In the genomic region with DNA sequence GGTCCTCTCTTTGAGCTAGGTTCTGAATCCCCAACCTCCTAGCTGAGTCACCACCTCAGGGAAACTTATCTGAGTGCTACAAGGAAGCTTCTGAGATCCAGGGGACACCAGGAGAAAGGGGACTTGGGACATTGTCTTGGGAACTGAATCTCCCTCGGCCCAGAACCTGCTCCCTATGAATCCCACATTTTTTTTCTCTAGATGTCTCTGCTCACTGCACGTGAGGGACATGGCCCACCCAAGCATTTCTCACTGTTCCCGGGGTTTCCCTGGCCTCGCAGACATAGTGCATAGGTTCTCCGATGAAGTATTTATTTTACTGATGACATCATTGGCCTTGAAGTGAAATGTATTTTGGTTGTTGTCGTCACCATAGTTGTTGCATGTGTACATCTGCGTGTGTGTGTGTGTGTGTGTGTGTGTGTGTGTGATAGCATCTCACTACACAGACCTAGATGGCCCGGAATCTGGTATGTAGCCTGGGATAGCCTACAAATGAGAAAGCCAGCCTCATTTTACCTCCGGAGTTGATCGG, we compare ENCODE assay signal across 14 mouse cellular contexts. TPM values are rescaled to one million over a fixed set of nuclear protein-coding genes. Genes with fewer than 3 reads are reported as not detected.
DNase-seq lines count a peak whose midpoint lies in the region; ATAC-seq lines count a peak whose summit lies in the region.
"Had no signal": no experiment of that assay in that cellular context is flagged by ENCODE, and none has a peak within 500 bp of the region (broad histone marks: within the 10 kb centered on the region; RNA-seq: fewer than 3 reads in every experiment).

No protein-coding gene starts in this region.

- no peak for ATAC-seq in liver, embryonic 12.5 days
- ATAC-seq in liver, embryonic 11.5 days (replicated peaks; ENCODE audit: low FRiP score) = no peak
- ATAC-seq in embryonic facial prominence, embryonic 13.5 days (ENCODE audit: insufficient number of reproducible peaks, insufficient read depth, low FRiP score, low TSS enrichment, low read depth) = no peak
- no peak for ATAC-seq in limb, embryonic 15.5 days (ENCODE audit: insufficient number of reproducible peaks, low FRiP score, low TSS enrichment, low read depth)
- ATAC-seq: forebrain, postnatal 0 days had no signal

- no peak overlapping the region for H3K9ac ChIP-seq in liver, embryonic 12.5 days
- H3K9ac ChIP-seq in liver, embryonic 11.5 days (ENCODE audit: low read depth, low read length) = no peak overlapping the region
- H3K9ac ChIP-seq in embryonic facial prominence, embryonic 13.5 days = no peak overlapping the region
- H3K9ac ChIP-seq in limb, embryonic 15.5 days = no peak overlapping the region
- H3K9ac ChIP-seq: forebrain, postnatal 0 days had no signal

- no peak overlapping the region for H3K4me2 ChIP-seq in liver, embryonic 12.5 days
- H3K4me2 ChIP-seq in liver, embryonic 11.5 days = no peak overlapping the region
- H3K4me2 ChIP-seq in embryonic facial prominence, embryonic 13.5 days = no peak overlapping the region; the same call in 1 of the 2 replicates
- H3K4me2 ChIP-seq in limb, embryonic 15.5 days = no peak overlapping the region

- intact Hi-C loops in heart, postnatal 25 days (cut with DNase I) = no loop called here

- H3K4me1 ChIP-seq in heart, embryonic 10.5 days = peaks cover 100% of the 10 kb centered on the region
- H3K4me1 ChIP-seq in liver, embryonic 12.5 days = peaks cover 98% of the 10 kb centered on the region
- H3K4me1 ChIP-seq in liver, embryonic 11.5 days (replicated peaks; ENCODE audit: control insufficient read depth, insufficient read depth, low read length) = peaks cover 74% of the 10 kb centered on the region
- peaks cover 93% of the 10 kb centered on the region for H3K4me1 ChIP-seq in embryonic facial prominence, embryonic 13.5 days
- peaks cover 98% of the 10 kb centered on the region for H3K4me1 ChIP-seq in limb, embryonic 15.5 days

- H3K4me3 ChIP-seq in heart, embryonic 10.5 days = no peak overlapping the region
- H3K4me3 ChIP-seq in liver, embryonic 12.5 days = no peak overlapping the region
- H3K4me3 ChIP-seq in liver, embryonic 11.5 days (ENCODE audit: low read depth, low read length) = no peak overlapping the region
- H3K4me3 ChIP-seq in embryonic facial prominence, embryonic 13.5 days = no peak overlapping the region
- no peak overlapping the region for H3K4me3 ChIP-seq in limb, embryonic 15.5 days

- H3K36me3 ChIP-seq in heart, embryonic 10.5 days = peaks cover 9% of the 10 kb centered on the region; the same call in 1 of the 2 replicates
- H3K36me3 ChIP-seq in liver, embryonic 12.5 days = no peaks in the 10 kb centered on the region
- H3K36me3 ChIP-seq in liver, embryonic 11.5 days (ENCODE audit: control insufficient read depth, insufficient read depth, low read length) = no peaks in the 10 kb centered on the region
- H3K36me3 ChIP-seq in embryonic facial prominence, embryonic 13.5 days = peaks cover 19% of the 10 kb centered on the region; the same call in 1 of the 2 replicates
- peaks cover 16% of the 10 kb centered on the region for H3K36me3 ChIP-seq in limb, embryonic 15.5 days
- H3K36me3 ChIP-seq: G1E had no signal

- H3K27me3 ChIP-seq in heart, embryonic 10.5 days (ENCODE audit: insufficient read depth, poor library complexity, severe bottlenecking) = no peaks in the 10 kb centered on the region
- peaks cover 40% of the 10 kb centered on the region for H3K27me3 ChIP-seq in liver, embryonic 12.5 days (replicated peaks)
- H3K27me3 ChIP-seq in liver, embryonic 11.5 days (replicated peaks; ENCODE audit: control insufficient read depth, insufficient read depth, low read length) = peaks cover 10% of the 10 kb centered on the region; the same call in 1 of the 2 replicates
- H3K27me3 ChIP-seq in embryonic facial prominence, embryonic 13.5 days = no peaks in the 10 kb centered on the region
- H3K27me3 ChIP-seq in limb, embryonic 15.5 days = no peaks in the 10 kb centered on the region

- DNase-seq in heart, embryonic 10.5 days (ENCODE audit: low spot score) = no peak
- no peak for DNase-seq in heart, postnatal 25 days (ENCODE audit: low spot score)
- no peak for DNase-seq in liver, embryonic 11.5 days (ENCODE audit: low spot score)
- DNase-seq in adrenal gland, postnatal 14 days = no peak
- DNase-seq: forebrain, postnatal 0 days had no signal

- 82% methylated on average over 10 of the region's 10 CpGs for WGBS in heart, embryonic 10.5 days
- 65% methylated on average over 10 of the region's 10 CpGs for WGBS in liver, embryonic 12.5 days (ENCODE audit: insufficient replicate concordance)
- WGBS in liver, embryonic 11.5 days = 78% methylated on average over 10 of the region's 10 CpGs
- 84% methylated on average over 10 of the region's 10 CpGs for WGBS in embryonic facial prominence, embryonic 13.5 days
- 69% methylated on average over 10 of the region's 10 CpGs for WGBS in limb, embryonic 15.5 days

- peak overlapping the region; percentile 92; the same call in 1 of the 2 replicates for H3K27ac ChIP-seq in heart, embryonic 10.5 days
- peak overlapping the region; percentile 17; the same call in 1 of the 2 replicates for H3K27ac ChIP-seq in liver, embryonic 12.5 days
- H3K27ac ChIP-seq in liver, embryonic 11.5 days (ENCODE audit: low read depth, low read length) = no peak overlapping the region
- peak overlapping the region; percentile 99 for H3K27ac ChIP-seq in embryonic facial prominence, embryonic 13.5 days
- H3K27ac ChIP-seq in limb, embryonic 15.5 days = peak overlapping the region; percentile 86

- H3K9me3 ChIP-seq in heart, embryonic 10.5 days = no peaks in the 10 kb centered on the region
- no peaks in the 10 kb centered on the region for H3K9me3 ChIP-seq in liver, embryonic 12.5 days (replicated peaks)
- H3K9me3 ChIP-seq in liver, embryonic 11.5 days (ENCODE audit: control insufficient read depth, low read length) = no peaks in the 10 kb centered on the region
- no peaks in the 10 kb centered on the region for H3K9me3 ChIP-seq in embryonic facial prominence, embryonic 13.5 days
- no peaks in the 10 kb centered on the region for H3K9me3 ChIP-seq in limb, embryonic 15.5 days
- H3K9me3 ChIP-seq: G1E had no signal

RNA-seq across cellular contexts. Expression of a gene that starts 13.3 kb away (rescaled TPM):
- 7.6 and 9.6 TPM in 2 replicates for polyA plus RNA-seq in heart, embryonic 10.5 days (2016; fragmentation: Nextera tagmentation; extraction: Ambion mirVana)
- total RNA-seq in heart, postnatal 25 days (2021) = 10 to 100 TPM; 44.9 to 57.6 TPM
- polyA plus RNA-seq in liver, embryonic 12.5 days (2016; fragmentation: Nextera tagmentation; extraction: Ambion mirVana) = 2.5 and 2.7 TPM in 2 replicates
- 4.1 and 5.0 TPM in 2 replicates for polyA plus RNA-seq in liver, embryonic 11.5 days (2014; fragmentation: Nextera tagmentation; extraction: Ambion mirVana)
- polyA plus RNA-seq in embryonic facial prominence, embryonic 13.5 days (2015; fragmentation: Nextera tagmentation; extraction: Ambion mirVana) = 18.2 and 19.3 TPM in 2 replicates
- 16.8 and 18.5 TPM in 2 replicates for polyA plus RNA-seq in limb, embryonic 15.5 days (2015; fragmentation: Nextera tagmentation; extraction: Ambion mirVana)
- 59.3 and 61.7 TPM in 2 replicates for total RNA-seq in adrenal gland, postnatal 14 days (2021)

RNA-seq across cellular contexts. Expression of a gene that starts 41.1 kb away (rescaled TPM):
- polyA plus RNA-seq in heart, embryonic 10.5 days (2016; fragmentation: Nextera tagmentation; extraction: Ambion mirVana) = 0.26 TPM in 1 of 2 replicates, not detected in the other
- total RNA-seq in heart, postnatal 25 days (2021) = not detected
- polyA plus RNA-seq in liver, embryonic 12.5 days (2016; fragmentation: Nextera tagmentation; extraction: Ambion mirVana) = not detected in 2 replicates
- polyA plus RNA-seq in liver, embryonic 11.5 days (2014; fragmentation: Nextera tagmentation; extraction: Ambion mirVana) = not detected in 2 replicates
- 2.8 and 2.9 TPM in 2 replicates for polyA plus RNA-seq in embryonic facial prominence, embryonic 13.5 days (2015; fragmentation: Nextera tagmentation; extraction: Ambion mirVana)
- 0.37 and 0.45 TPM in 2 replicates for polyA plus RNA-seq in limb, embryonic 15.5 days (2015; fragmentation: Nextera tagmentation; extraction: Ambion mirVana)
- not detected in 2 replicates for total RNA-seq in adrenal gland, postnatal 14 days (2021)
- total RNA-seq: common myeloid progenitor, adult 5-6 weeks; forebrain, postnatal 0 days; G1E; hematopoietic stem cell, adult 5-6 weeks; left cerebral cortex, postnatal 4 days; megakaryocyte-erythroid progenitor cell, adult 5-6 weeks had no signal
- polyA plus RNA-seq: forebrain, postnatal 0 days; G1E; large intestine, adult 2 months had no signal

RNA-seq across cellular contexts. Expression of a gene that starts 54.9 kb away (rescaled TPM):
- not detected in 2 replicates for polyA plus RNA-seq in heart, embryonic 10.5 days (2016; fragmentation: Nextera tagmentation; extraction: Ambion mirVana)
- not detected for total RNA-seq in heart, postnatal 25 days (2021)
- polyA plus RNA-seq in liver, embryonic 12.5 days (2016; fragmentation: Nextera tagmentation; extraction: Ambion mirVana) = not detected in 2 replicates
- polyA plus RNA-seq in liver, embryonic 11.5 days (2014; fragmentation: Nextera tagmentation; extraction: Ambion mirVana) = not detected in 2 replicates
- polyA plus RNA-seq in embryonic facial prominence, embryonic 13.5 days (2015; fragmentation: Nextera tagmentation; extraction: Ambion mirVana) = not detected in 2 replicates
- not detected in 2 replicates for polyA plus RNA-seq in limb, embryonic 15.5 days (2015; fragmentation: Nextera tagmentation; extraction: Ambion mirVana)
- total RNA-seq in adrenal gland, postnatal 14 days (2021) = not detected in 2 replicates
- total RNA-seq: common myeloid progenitor, adult 5-6 weeks; forebrain, postnatal 0 days; hematopoietic stem cell, adult 5-6 weeks; left cerebral cortex, postnatal 4 days; megakaryocyte-erythroid progenitor cell, adult 5-6 weeks had no signal
- polyA plus RNA-seq: forebrain, postnatal 0 days; G1E; large intestine, adult 2 months had no signal
